Mouse (Mus musculus): ENCODE data around the gene Ppil4.

Ppil4 gene

DNA sequence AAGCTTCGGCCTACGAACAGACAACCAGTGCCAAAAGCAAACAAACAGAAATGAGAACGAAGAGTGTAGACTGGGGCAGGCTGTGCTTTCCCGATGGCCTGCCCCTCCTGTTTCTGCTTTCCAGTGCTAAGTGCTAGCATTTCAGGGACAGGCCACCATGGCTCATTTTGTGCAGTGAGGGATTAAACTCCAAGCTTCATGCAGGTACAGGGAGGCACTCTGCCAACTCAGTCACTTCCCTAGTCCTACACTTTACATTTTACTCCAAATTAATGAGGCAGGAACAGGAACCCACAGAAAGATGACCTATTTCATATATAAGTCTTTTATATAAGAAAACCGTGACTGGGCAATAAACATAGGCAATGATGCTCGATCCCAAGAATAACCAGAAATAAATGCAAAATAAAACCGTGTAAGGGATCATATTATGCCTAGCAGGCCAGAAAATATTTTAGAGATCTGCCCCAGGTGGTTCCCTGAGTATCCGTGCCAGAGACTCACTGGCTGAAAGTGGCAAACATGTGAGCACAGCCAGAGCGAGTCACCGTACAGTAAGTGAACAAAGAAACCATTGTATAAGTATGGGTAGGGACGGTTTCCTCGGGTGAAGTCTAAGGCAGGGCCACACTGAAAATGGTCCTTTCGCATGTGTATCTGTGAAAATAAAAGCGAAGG, 68.7 kb downstream of the Ppil4 start:
- DNase-seq (ENCODE audit: low spot score), result no peak

DNA sequence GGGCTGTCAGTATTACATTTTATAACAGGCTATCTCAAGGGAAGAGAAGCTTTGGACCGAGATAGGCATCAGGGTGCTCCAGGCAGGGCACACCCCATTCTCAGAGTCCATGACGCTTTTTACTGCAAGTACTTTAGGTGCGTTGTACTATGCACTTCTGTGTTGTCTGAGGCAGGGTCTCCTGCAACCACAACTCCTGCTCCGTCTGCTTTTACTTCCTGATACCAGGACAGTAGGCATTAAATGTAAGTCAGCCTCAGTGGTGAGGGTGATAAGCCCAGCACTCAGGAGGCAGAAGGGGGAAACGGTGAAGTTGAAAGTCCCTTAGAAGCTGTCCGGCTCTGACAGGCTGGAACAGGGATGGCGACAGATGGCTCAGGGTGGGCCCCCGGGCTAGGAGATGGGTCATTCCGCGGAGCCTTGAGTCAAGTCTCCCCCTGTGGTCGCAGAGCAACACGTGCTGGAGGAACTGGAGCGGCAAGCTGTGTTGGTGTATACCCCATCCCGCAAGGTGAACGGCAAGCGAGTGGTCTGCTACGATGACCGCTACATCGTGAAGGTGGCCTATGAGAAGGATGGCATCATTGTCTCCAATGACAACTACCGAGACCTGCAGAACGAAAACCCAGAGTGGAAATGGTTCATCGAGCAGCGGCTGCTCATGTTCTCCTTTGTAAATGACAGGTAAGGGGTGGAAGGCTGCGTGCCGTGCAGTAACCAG, 69.4 kb downstream of the Ppil4 start:
- no peak for DNase-seq (ENCODE audit: low spot score)

DNA sequence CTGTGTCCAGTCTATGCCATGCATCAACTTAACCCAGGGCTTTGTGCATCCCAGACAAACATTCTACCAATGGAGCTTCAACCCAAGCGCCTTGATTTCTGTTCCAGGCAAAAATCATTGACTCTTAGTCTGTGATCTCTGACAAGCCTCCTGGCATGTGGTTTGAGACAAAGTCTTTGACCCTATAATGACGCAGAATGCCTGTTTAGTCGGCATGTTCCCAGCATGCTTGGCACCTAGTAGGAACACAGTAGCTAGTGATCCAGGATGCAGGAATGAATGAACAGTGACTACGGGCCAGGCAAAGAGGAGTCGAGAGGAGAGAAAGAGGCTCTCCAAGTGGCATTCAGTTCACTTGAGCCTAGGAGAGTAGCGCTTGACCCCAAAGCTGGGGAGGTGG, 70.7 kb downstream of the Ppil4 start:
- DNase-seq (ENCODE audit: low spot score), result no peak

DNA sequence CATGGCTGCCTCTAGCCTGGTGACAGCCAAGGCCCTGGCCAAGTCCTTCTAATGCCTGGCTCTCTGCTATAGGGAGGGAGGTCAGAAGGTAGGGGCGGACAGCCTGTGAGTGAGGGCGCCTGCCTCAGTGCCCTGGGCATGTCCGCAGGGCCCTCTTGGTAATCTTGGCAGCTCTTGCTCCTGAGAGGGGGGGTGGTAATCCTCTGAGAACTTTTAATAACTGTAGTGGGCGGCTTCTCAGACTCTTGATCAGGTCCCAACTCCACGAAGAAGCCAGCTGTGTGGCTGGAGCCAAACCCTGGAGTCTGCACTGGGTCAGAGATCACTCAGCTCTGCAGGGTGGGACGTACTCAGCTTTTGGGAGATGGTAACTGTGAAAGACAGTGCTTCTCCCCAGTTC, 71.5 kb downstream of the Ppil4 start:
- peak; percentile 81 for DNase-seq (ENCODE audit: low spot score)

DNA sequence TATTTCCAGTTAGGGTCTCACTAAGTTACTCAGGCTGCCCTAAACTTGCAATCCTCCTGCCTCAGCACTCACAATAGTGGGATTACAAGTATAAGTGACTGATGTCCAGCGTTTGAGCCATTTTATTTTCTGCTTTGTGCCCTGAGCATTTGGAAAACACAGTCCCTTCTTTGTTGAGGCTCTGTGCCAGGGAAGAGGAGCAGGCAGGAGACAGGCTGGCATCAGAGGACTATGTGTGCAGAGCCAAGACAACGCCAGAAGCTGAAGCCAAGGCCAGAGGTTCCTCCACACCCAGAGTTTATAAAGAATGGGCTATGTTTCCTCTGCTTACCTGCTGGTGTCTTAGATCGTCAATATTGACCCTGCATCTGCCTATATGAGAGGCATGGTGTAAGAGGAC, 72.1 kb downstream of the Ppil4 start:
- DNase-seq (ENCODE audit: low spot score), result peak; percentile 58

DNA sequence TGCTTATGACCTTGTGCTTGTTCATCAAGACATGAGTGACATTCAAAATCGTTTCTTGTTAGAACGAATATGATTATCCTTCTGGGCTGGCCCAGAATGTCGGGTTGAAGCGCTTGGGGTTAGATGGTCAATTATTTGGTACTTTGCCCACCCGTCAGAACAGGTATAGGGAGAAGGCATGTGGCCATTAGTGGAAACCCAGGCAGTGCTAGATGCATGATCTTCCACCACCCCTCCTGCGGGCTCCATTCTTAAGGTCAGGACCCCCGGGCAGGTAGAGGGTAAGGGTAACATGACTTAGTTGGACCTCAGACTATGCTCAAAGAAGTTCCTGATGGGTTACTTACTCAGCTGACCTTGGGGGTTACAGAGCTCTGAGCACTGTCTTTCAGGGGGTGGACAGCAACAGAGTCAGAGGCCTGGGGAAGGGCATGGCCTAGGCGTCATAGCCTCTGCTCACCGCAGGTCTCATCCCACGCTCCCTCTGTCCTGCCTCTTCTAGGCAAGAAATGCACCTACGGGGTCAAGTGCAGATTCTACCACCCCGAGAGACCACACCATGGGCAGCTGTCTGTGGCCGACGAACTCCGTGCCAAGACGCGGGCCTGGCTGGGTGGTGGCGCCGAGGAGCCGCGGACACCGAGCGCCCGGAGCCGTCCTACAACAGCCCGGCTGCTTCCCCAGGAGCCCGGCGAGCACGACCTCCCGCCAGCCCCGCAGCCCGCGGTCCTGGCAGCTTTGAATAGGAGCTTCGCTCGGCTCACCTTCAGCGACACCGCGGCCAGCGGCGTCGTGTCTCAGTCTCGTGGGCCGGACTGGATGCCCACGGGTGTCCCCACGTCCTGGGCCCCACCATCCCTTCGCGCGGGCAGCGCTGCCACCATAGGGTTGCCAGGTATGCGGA, 74.3 kb downstream of the Ppil4 start:
- DNase-seq (ENCODE audit: low spot score), result no peak

DNA sequence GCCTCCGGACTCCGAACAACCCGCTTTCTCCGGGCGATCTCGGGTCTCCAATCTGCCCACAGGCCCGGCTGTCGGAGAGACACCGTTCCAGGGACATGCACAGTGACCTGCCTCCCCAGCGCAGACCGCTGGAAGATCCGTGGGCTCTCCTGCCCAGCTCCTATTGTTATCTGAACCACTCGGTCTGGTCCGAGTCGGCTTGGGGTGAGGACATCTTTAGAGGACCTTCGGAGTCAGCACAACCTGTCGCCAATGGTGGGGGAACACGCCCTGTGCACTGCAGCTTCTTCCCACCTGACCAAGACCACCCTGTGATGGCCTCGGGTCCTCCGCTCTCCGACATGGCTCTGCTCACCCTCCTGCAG, 75.0 kb downstream of the Ppil4 start:
- DNase-seq (ENCODE audit: low spot score), result no peak

DNA sequence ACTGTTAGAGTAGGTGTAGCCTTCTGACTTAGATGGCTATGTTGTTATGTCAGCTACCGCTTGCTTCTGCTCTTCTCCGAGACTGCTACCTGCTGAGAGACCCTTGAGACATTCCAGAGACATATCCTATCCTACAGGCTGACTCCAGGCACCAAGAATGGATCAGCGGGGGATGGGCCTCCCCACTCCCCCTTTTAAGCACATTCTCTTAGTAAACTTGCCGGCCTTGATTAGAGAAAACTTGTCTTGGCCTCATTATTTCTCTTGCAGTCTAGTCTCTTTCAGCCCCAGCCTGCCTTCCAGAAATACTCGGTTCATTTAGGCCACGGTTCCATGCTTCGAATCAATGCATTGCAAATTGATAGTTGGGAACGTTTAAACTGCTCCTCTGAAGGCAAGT, 77.1 kb downstream of the Ppil4 start:
- no peak for DNase-seq (ENCODE audit: low spot score)

DNA sequence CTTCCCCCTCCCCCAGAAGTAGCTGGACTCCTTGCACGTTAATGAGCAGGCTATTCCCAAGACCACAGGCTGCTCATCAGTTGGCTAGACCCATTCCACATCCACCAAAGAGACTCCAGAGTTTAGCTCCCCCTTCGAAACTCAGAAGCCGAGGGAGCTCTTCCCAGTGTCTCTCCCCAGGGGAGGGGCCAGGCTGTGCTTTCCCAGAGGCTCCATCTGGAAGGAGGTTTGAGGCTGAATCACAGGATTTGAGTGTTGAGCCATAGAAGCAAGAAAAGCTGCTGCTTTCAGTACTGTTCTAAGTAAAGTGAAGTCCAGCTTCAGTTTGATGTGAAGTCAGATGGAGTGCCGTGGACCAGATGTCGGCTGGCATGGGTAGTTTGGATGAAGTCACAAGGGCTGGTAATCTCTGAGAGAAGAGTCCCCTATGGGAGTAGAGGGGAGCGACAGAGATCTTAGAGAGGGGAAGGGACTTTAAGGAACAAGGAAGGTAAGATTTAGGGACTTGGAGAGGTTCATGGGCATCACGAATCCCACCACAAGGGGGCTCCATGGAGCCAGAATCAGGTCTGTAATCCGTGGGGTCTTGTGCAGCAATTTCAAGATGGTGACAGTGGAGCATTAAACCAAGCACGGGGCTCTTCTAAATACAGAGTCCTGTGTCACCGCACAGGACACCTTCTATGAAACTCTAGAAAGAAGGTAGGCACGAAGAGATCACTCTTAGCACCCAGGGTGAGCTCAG, 78.1 kb downstream of the Ppil4 start:
- DNase-seq (ENCODE audit: low spot score), result peak; percentile 24

DNA sequence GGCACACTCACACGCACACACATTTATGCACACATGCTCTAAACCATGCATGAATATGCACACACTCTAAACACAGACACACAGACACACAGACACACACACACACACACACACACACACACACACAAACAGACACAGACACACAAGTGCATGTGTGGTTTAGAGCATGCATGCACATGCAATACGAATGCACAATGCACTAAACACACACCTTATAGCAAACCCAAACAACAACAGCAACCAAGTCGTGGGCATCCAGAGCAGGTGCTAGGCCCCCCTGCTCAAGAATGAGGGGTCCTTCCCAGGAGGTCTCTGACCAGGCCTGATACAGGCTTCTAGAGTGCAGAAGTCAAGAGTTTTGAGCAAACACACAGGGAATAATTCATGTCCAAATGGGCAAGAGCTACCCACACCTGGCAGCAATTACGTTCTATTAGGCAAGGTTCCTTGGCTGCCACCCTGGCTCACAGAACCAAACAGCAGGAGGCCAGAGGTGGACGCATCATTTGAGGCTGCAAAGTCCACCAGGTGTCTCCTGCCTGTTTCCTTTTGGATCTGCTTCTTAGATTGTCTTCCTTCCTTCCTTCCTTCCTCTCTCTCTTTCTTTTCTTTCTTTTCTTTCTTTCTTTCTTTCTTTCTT, 78.8 kb downstream of the Ppil4 start:
- DNase-seq (ENCODE audit: low spot score), result peak; percentile 18
